Mouse (Mus musculus): ENCODE measurements around the gene Tmem169.

GRCm38 (mm10) chr1:72313399-72314039 is 29.4 kb downstream of the Tmem169 start:
- TF ChIP-seq POLR2A (IDR thresholded peaks at IDR 0.05; ENCODE audit: extremely low read depth, insufficient read depth, low read length) (no peak), CTCF (IDR thresholded peaks at IDR 0.05; ENCODE audit: extremely low read depth, insufficient read depth, low read length) (peak; percentile 57; the same call in 1 of the 2 replicates)
